12 mouse cellular contexts compared by ENCODE assay signal in genomic region chr3:103385383-103386291, GRCm38 (mm10).
A peak's percentile ranks its signal among the peaks of the same experiment; 100 is the strongest.
DNase-seq lines count a peak whose midpoint lies in the region; ATAC-seq lines count a peak whose summit lies in the region.
"Had no signal": no experiment of that assay in that cellular context is flagged by ENCODE, and none has a peak within 500 bp of the region (broad histone marks: within the 10 kb centered on the region; RNA-seq: fewer than 3 reads in every experiment).

No protein-coding gene starts in this region.

- 0 out of 4 replicates have a peak, but pooled peaks have one; percentile 5 to 25 for ATAC-seq in hematopoietic stem cell, adult 5-6 weeks (replicated peaks in 1 of 2; ENCODE audit: insufficient read depth in 1 of 2, low FRiP score in 2 of 2, low TSS enrichment in 1 of 2, low read depth in 1 of 2, poor library complexity in 2 of 2, severe bottlenecking in 2 of 2)
- ATAC-seq in monocyte, adult 5-6 weeks (replicated peaks; ENCODE audit: insufficient number of reproducible peaks, low FRiP score, low TSS enrichment, poor library complexity, severe bottlenecking) = peak; percentile 37; the same call in 1 of the 2 replicates

- intact Hi-C loops in gastrocnemius, postnatal 14 days (cut with DNase I; ENCODE audit: low total_unique reads) = no loop called here

- peak; percentile 27 for DNase-seq in lung, postnatal 25 days (ENCODE audit: low spot score)
- no peak for DNase-seq in lung, postnatal 14 days
- peak; percentile 74 to 88 for DNase-seq in thymus, postnatal 36 days
- DNase-seq in MN1 (ENCODE audit: low spot score) = no peak
- no peak for DNase-seq in gastrocnemius, postnatal 14 days
- no peak for DNase-seq in cerebellum, adult 11 months
- DNase-seq: gastrocnemius, adult 2 months; kidney, adult 11 months; left cerebral cortex, postnatal 4 days; right cerebral cortex, postnatal 14 days had no signal

Comparison
In these comparisons a context has a peak if more than half of its experiments do, and no peak if none do; other contexts are left out.
1. DNase-seq: peak in lung, postnatal 25 days (single experiment) and thymus, postnatal 36 days (2 of 2); none in lung, postnatal 14 days (single experiment), MN1 (single experiment), gastrocnemius, postnatal 14 days (single experiment) and cerebellum, adult 11 months (single experiment).